Mouse (Mus musculus): ENCODE data around the gene Gm8113. TPM values are rescaled to one million over a fixed set of nuclear protein-coding genes. Genes with fewer than 3 reads are reported as not detected.

Gm8113 gene
- 0.17 TPM for polyA plus RNA-seq (2017; shearing (Covaris generic))

GRCm38 (mm10) chr14:43924688-43925403 is at the start of gene Gm8113:
Gene Gm8113, plus strand, starts transcription at chr14:43925390.

GRCm38 (mm10) chr14:43875417-43875816 is 49.8 kb upstream of the Gm8113 start, which contains the start of gene Ear1:
Gene Ear1, minus strand, starts transcription at chr14:43875517.

GRCm38 (mm10) chr14:43923459-43923858 is 1.7 kb upstream of the Gm8113 start, which contains the start of gene Ear10:
Gene Ear10, minus strand, starts transcription at chr14:43923559.

GRCm38 (mm10) chr14:43956769-43957168 is 31.6 kb downstream of the Gm8113 start, which contains the start of gene Ang5:
Gene Ang5, plus strand, starts transcription at chr14:43957069.

Other genes with a start within 250 kb of the Gm8113 start
- not detected for gene Gm8165, start 248.2 kb upstream of the Gm8113 start, polyA plus RNA-seq (2017; shearing (Covaris generic))
- gene Gm7324, start 227.6 kb upstream of the Gm8113 start, polyA plus RNA-seq (2017; shearing (Covaris generic)) = 1.4 TPM
- not detected for gene Gm16506, start 197.9 kb upstream of the Gm8113 start, polyA plus RNA-seq (2017; shearing (Covaris generic))
- gene Gm6526, start 177.5 kb upstream of the Gm8113 start, polyA plus RNA-seq (2017; shearing (Covaris generic)) = not detected
- not detected for gene Gm8180, start 140.6 kb upstream of the Gm8113 start, polyA plus RNA-seq (2017; shearing (Covaris generic))
- gene Ear1, start 49.9 kb upstream of the Gm8113 start, polyA plus RNA-seq (2017; shearing (Covaris generic)) = not detected
- not detected for gene Ear10, start 1.8 kb upstream of the Gm8113 start, polyA plus RNA-seq (2017; shearing (Covaris generic))
- gene Ang5, start 31.7 kb downstream of the Gm8113 start, polyA plus RNA-seq (2017; shearing (Covaris generic)) = not detected
- gene Ang6, start 76.9 kb downstream of the Gm8113 start, polyA plus RNA-seq (2017; shearing (Covaris generic)) = not detected
- gene Ear2, start 177.3 kb downstream of the Gm8113 start, polyA plus RNA-seq (2017; shearing (Covaris generic)) = 0.50 TPM
- gene Gm3327, start 198.5 kb downstream of the Gm8113 start, polyA plus RNA-seq (2017; shearing (Covaris generic)) = not detected

All from CD4-positive, CD25-positive, alpha-beta regulatory T cell (primary cell).